Mouse (Mus musculus) stomach, embryonic 14.5 days (tissue): ENCODE results near the gene Prox1. TPM values are rescaled to one million over a fixed set of nuclear protein-coding genes. Genes with fewer than 3 reads are reported as not detected.
A peak's percentile ranks its signal among the peaks of the same experiment; 100 is the strongest.

Source experiments
- ATAC-seq: fragments of 200-750 bp; cut with Nextera tagmentation; 2 replicates; pipeline ENCODE4 v1.8.0; 2017; ENCODE audit warnings: low read depth, moderate TSS enrichment; ENCODE audit not compliant: insufficient number of reproducible peaks, insufficient read depth, low FRiP score
- H3K27ac ChIP-seq: fragments of 300-500 bp; sonication (generic); 2 replicates; pipeline ENCODE4 v1.5.1; 2014; ENCODE audit warnings: mild to moderate bottlenecking, low read length, moderate library complexity, mixed read lengths
- H3K27me3 ChIP-seq: fragments of 300-500 bp; sonication (generic); 2 replicates; pipeline ENCODE4 v1.6.1; 2014; ENCODE audit warnings: low read length, control low read depth, mixed read lengths; ENCODE audit not compliant: control insufficient read depth, insufficient read depth
- H3K36me3 ChIP-seq: fragments of 300-500 bp; sonication (generic); 2 replicates; pipeline ENCODE4 v1.6.1; 2014; ENCODE audit warnings: mild to moderate bottlenecking, control low read depth, low read length, moderate library complexity, mixed read lengths; ENCODE audit not compliant: control insufficient read depth, insufficient read depth
- H3K4me1 ChIP-seq: fragments of 300-500 bp; sonication (generic); 2 replicates; pipeline ENCODE4 v1.6.1; 2014; ENCODE audit warnings: low read length, control low read depth, mixed read lengths; ENCODE audit not compliant: control insufficient read depth, insufficient read depth
- H3K4me2 ChIP-seq: fragments of 300-500 bp; sonication (generic); replicated peaks from 2 replicates; pipeline ENCODE4 v1.6.1; 2014; ENCODE audit warnings: low read depth, low read length, control low read depth
- H3K4me3 ChIP-seq: fragments of 300-500 bp; sonication (generic); 2 replicates; pipeline ENCODE4 v1.5.1; 2014; ENCODE audit warnings: low read depth, low read length, control low read depth
- H3K9ac ChIP-seq: fragments of 300-500 bp; sonication (generic); replicated peaks from 2 replicates; pipeline ENCODE4 v1.6.1; 2014; ENCODE audit warnings: low read depth, mild to moderate bottlenecking, control low read depth, low read length, moderate library complexity, mixed read lengths
- H3K9me3 ChIP-seq: fragments of 300-500 bp; sonication (generic); 2 replicates; pipeline ENCODE4 v1.6.1; 2016; ENCODE audit warnings: low read depth, low read length, control low read depth; ENCODE audit not compliant: control insufficient read depth
- WGBS: fragments of 180-500 bp; shearing (Covaris S2); extraction: QIAGEN DNeasy Blood & Tissue Kit; methylation state at CpG from one replicate; pipeline ENCODE4 v1.1.7; 2014; 5-methylcytosine and 5-hydroxymethylcytosine counted together
- polyA plus RNA-seq: library from polyadenylated mRNA; unstranded; fragments of >200 nt; fragmentation: Nextera tagmentation; extraction: Ambion mirVana; gene quantifications from 2 replicates; pipeline ENCODE4 v1.2.1, GENCODE M21; 2014

The Prox1 gene
- polyA plus RNA-seq = 1.3 and 2.0 TPM in 2 replicates

GRCm38 (mm10) chr1:190169911-190170818 lies at the start of gene Prox1:
Prox1 (minus strand) TSS chr1:190170714.
- no peaks in the 10 kb centered on the region for H3K36me3 ChIP-seq
- H3K4me1 ChIP-seq = peaks cover 11% of the 10 kb centered on the region
- H3K4me2 ChIP-seq = peak within 1 kb of the TSS; percentile 89
- H3K27ac ChIP-seq = no peak within 1 kb of the TSS
- H3K4me3 ChIP-seq = peak within 1 kb of the TSS; percentile 54
- ATAC-seq = peak; percentile 83
- under 1% methylated on average over 62 of the region's 62 CpGs for WGBS
- H3K27me3 ChIP-seq = peaks cover 16% of the 10 kb centered on the region; the same call in 1 of the 2 replicates
- H3K9ac ChIP-seq = peak within 1 kb of the TSS; percentile 37
- no peaks in the 10 kb centered on the region for H3K9me3 ChIP-seq

DNA sequence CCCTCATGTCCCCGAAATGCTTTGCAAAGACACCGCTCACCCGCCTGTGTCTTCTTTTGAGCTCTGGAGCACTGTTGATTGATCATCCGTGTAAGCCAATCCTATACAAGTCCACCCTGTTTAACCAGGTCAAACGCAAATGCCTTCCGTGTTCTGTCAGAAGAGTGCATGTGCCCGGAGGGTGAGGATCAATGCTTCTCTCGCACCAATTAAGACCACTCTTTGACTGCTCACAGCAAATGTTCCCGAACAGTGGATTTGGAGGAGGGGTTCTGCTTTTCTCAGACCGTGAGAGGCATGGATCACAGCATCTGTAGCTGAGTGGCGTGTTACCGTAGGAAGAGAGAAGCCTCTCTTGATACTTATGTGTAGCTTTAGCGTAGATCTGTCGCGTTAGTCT lies 46.1 kb upstream of the Prox1 start:
- no peaks in the 10 kb centered on the region for H3K36me3 ChIP-seq
- 77% methylated on average over 15 of the region's 15 CpGs for WGBS
- H3K9ac ChIP-seq = no peak overlapping the region
- H3K27ac ChIP-seq = no peak overlapping the region
- H3K27me3 ChIP-seq = no peaks in the 10 kb centered on the region
- no peak for ATAC-seq
- no peaks in the 10 kb centered on the region for H3K9me3 ChIP-seq
- no peak overlapping the region for H3K4me3 ChIP-seq
- H3K4me1 ChIP-seq = no peaks in the 10 kb centered on the region
- no peak overlapping the region for H3K4me2 ChIP-seq

GRCm38 (mm10) chr1:190214626-190215025 lies 44.1 kb upstream of the Prox1 start:
- ATAC-seq = no peak
- Histone ChIP-seq H3K27ac (no peak overlapping the region), H3K4me2 (no peak overlapping the region), H3K9me3 (no peaks in the 10 kb centered on the region), H3K4me3 (no peak overlapping the region), H3K4me1 (no peaks in the 10 kb centered on the region), H3K27me3 (no peaks in the 10 kb centered on the region), H3K9ac (no peak overlapping the region), H3K36me3 (no peaks in the 10 kb centered on the region)
- WGBS = 59% methylated on average over 7 of the region's 7 CpGs

- H3K27ac ChIP-seq = no peak overlapping the region
- no peak overlapping the region for H3K9ac ChIP-seq
- H3K4me3 ChIP-seq = no peak overlapping the region
- H3K9me3 ChIP-seq = no peaks in the 10 kb centered on the region
- WGBS = 91% methylated on average over 6 of the region's 6 CpGs
- H3K4me2 ChIP-seq = no peak overlapping the region
- no peak for ATAC-seq
- H3K27me3 ChIP-seq = no peaks in the 10 kb centered on the region
- no peaks in the 10 kb centered on the region for H3K36me3 ChIP-seq
- H3K4me1 ChIP-seq = no peaks in the 10 kb centered on the region
Measured at GRCm38 (mm10) chr1:190213175-190213574, 42.7 kb upstream of the Prox1 start.

DNA sequence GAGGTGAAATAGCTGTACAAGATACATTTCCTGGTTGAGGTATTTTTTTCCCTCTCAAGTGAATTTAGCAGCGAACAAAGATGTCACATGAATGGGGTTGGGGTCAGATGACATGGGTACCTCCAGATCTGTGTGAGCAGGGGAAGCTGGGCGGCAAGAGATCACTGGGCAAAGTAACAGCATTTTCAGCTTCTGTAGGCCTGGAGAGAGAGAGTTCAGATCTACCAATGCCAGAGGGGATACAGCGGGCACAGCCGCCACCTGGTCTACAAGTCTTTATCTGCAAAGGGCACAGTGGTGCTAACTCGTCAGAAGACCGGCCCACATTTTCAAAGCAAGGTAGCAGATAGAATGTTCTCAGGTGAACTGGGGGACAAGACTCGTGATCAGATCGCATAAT lies 36.7 kb upstream of the Prox1 start:
- H3K9me3 ChIP-seq = no peaks in the 10 kb centered on the region
- no peak for ATAC-seq
- H3K27me3 ChIP-seq = no peaks in the 10 kb centered on the region
- no peak overlapping the region for H3K9ac ChIP-seq
- H3K4me1 ChIP-seq = no peaks in the 10 kb centered on the region
- no peak overlapping the region for H3K4me3 ChIP-seq
- H3K27ac ChIP-seq = no peak overlapping the region
- no peaks in the 10 kb centered on the region for H3K36me3 ChIP-seq
- no peak overlapping the region for H3K4me2 ChIP-seq
- 87% methylated on average over 8 of the region's 8 CpGs for whole genome bisulfite sequencing

DNA sequence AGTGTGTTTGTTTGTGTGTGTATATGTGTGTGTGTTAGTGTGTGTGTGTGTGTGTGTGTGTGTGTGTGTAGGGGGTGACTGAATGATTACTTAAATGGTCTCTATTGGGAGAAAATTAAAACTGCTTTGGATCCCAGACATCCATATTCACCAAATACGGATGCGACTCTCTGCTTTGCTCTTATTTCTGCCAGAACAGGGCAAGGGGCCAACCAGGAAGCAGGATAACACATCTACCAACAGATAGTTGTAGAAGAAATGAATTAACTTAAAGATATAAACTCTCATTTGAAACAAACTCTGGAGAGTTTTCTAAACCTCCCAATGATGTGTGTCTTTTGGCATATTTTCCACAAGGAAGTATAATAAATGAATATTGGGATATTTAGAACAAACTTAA lies 35.2 kb upstream of the Prox1 start:
- no peak overlapping the region for H3K4me3 ChIP-seq
- no peaks in the 10 kb centered on the region for H3K9me3 ChIP-seq
- H3K9ac ChIP-seq = no peak overlapping the region
- H3K27ac ChIP-seq = no peak overlapping the region
- H3K27me3 ChIP-seq = no peaks in the 10 kb centered on the region
- H3K4me2 ChIP-seq = no peak overlapping the region
- H3K4me1 ChIP-seq = no peaks in the 10 kb centered on the region
- no peak for ATAC-seq
- no peaks in the 10 kb centered on the region for H3K36me3 ChIP-seq
- WGBS = 77% methylated on average over 2 of the region's 2 CpGs

- H3K27me3 ChIP-seq = no peaks in the 10 kb centered on the region
- 59% methylated on average over 10 of the region's 10 CpGs for WGBS
Measured at GRCm38 (mm10) chr1:190204378-190205070, 34.0 kb upstream of the Prox1 start.

DNA sequence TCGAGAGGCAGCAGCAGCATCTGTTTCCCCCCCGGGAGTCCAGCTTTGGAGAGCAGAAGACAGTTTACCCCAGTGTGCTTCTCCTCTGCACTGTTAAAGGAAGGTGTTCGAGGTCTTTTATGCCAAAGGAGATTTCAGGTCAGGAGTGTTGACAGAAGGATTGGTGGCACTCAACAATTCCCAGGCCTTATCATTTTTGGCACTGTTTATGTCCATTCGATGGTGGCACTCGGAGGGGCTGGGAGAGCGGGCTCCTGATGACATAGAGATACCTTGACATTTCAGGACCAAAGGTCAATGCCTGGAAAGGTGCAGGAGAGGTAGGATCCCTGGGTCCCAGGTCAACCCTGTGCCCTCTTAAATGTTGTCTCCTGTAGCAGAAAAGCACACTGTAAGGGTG lies 31.2 kb upstream of the Prox1 start:
- no peak for ATAC-seq
- Histone ChIP-seq H3K36me3 (no peaks in the 10 kb centered on the region), H3K9ac (no peak overlapping the region), H3K9me3 (no peaks in the 10 kb centered on the region), H3K4me3 (no peak overlapping the region), H3K27me3 (no peaks in the 10 kb centered on the region), H3K4me1 (no peaks in the 10 kb centered on the region), H3K27ac (no peak overlapping the region), H3K4me2 (no peak overlapping the region)
- 71% methylated on average over 6 of the region's 6 CpGs for WGBS

More at GRCm38 (mm10) chr1:190204378-190205070, 34.0 kb upstream of the Prox1 start:
- no peak overlapping the region for H3K4me2 ChIP-seq
- H3K4me3 ChIP-seq = no peak overlapping the region
- no peak for ATAC-seq
- no peaks in the 10 kb centered on the region for H3K4me1 ChIP-seq
- H3K36me3 ChIP-seq = no peaks in the 10 kb centered on the region
- H3K9me3 ChIP-seq = no peaks in the 10 kb centered on the region
- no peak overlapping the region for H3K27ac ChIP-seq
- no peak overlapping the region for H3K9ac ChIP-seq
